Mouse (Mus musculus) limb, embryonic 12.5 days (tissue): ENCODE measurements around the gene Zbtb12. TPM values are rescaled to one million over a fixed set of nuclear protein-coding genes. Genes with fewer than 3 reads are reported as not detected.
A peak's percentile ranks its signal among the peaks of the same experiment; 100 is the strongest.

Source experiments
- ATAC-seq: fragments of 200-750 bp; cut with Nextera tagmentation; 2 replicates; pipeline ENCODE4 v1.8.0; 2017; ENCODE audit warnings: low read depth, moderate TSS enrichment; ENCODE audit not compliant: insufficient number of reproducible peaks, insufficient read depth, low FRiP score, low TSS enrichment
- H3K27ac ChIP-seq: fragments of 300-500 bp; sonication (generic); 2 replicates; pipeline ENCODE4 v1.5.1; 2016; ENCODE audit warnings: mild to moderate bottlenecking, moderate library complexity
- H3K27me3 ChIP-seq: fragments of 300-500 bp; sonication (generic); 2 replicates; pipeline ENCODE4 v1.6.1; 2016; ENCODE audit warnings: mild to moderate bottlenecking, moderate library complexity
- H3K36me3 ChIP-seq: fragments of 300-500 bp; sonication (generic); 2 replicates; pipeline ENCODE4 v1.6.1; 2016; ENCODE audit warnings: mild to moderate bottlenecking, moderate library complexity
- H3K4me1 ChIP-seq: fragments of 300-500 bp; sonication (generic); replicated peaks from 2 replicates; pipeline ENCODE4 v1.6.1; 2016
- H3K4me2 ChIP-seq: fragments of 300-500 bp; sonication (generic); 2 replicates; pipeline ENCODE4 v1.6.1; 2016; ENCODE audit warnings: mild to moderate bottlenecking, moderate library complexity
- H3K4me3 ChIP-seq: fragments of 300-500 bp; sonication (generic); replicated peaks from 2 replicates; pipeline ENCODE4 v1.5.1; 2016; ENCODE audit warnings: mild to moderate bottlenecking
- H3K9ac ChIP-seq: fragments of 300-500 bp; sonication (generic); replicated peaks from 2 replicates; pipeline ENCODE4 v1.6.1; 2016; ENCODE audit warnings: mild to moderate bottlenecking, moderate library complexity
- H3K9me3 ChIP-seq: fragments of 300-500 bp; sonication (generic); 2 replicates; pipeline ENCODE4 v1.6.1; 2016; ENCODE audit warnings: mild to moderate bottlenecking, moderate library complexity
- WGBS: fragments of 180-500 bp; shearing (Covaris S2); methylation state at CpG from one replicate; pipeline ENCODE4 v1.1.7; 2016; 5-methylcytosine and 5-hydroxymethylcytosine counted together
- polyA plus RNA-seq: library from polyadenylated mRNA; unstranded; fragments of >200 nt; fragmentation: Nextera tagmentation; extraction: Ambion mirVana; gene quantifications from 2 replicates; pipeline ENCODE4 v1.2.1, GENCODE M21; 2016

The Zbtb12 gene
- polyA plus RNA-seq, 1 experiment from 2014 or later: 9.3 TPM

DNA sequence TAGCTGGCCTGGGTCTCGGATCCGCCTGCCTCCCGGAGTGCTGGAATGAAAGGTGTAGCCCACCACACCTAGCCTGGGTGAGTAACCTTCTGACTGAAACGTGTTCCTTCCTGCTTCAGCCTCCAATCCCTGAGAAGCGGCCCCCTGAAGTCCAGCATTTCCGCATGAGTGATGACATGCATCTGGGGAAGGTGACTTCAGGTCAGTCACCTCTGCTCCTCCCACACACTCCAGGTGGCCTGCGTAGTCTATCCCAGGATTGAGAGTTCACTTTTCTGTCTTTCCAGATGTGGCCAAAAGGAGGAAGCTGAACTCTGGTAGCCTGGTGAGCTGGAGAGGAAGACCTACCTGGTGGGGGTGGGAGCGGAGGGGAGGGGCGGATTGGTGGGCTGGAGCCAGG lies 23.6 kb downstream of the Zbtb12 start:
- ATAC-seq: no peak
- H3K27me3 ChIP-seq: no peaks in the 10 kb centered on the region
- no peak overlapping the region for H3K9ac ChIP-seq
- peaks cover 14% of the 10 kb centered on the region for H3K4me1 ChIP-seq
- H3K27ac ChIP-seq: no peak overlapping the region
- no peak overlapping the region for H3K4me3 ChIP-seq
- H3K9me3 ChIP-seq: no peaks in the 10 kb centered on the region
- WGBS: 91% methylated on average over 9 of the region's 9 CpGs
- no peak overlapping the region for H3K4me2 ChIP-seq
- peaks cover 66% of the 10 kb centered on the region for H3K36me3 ChIP-seq

DNA sequence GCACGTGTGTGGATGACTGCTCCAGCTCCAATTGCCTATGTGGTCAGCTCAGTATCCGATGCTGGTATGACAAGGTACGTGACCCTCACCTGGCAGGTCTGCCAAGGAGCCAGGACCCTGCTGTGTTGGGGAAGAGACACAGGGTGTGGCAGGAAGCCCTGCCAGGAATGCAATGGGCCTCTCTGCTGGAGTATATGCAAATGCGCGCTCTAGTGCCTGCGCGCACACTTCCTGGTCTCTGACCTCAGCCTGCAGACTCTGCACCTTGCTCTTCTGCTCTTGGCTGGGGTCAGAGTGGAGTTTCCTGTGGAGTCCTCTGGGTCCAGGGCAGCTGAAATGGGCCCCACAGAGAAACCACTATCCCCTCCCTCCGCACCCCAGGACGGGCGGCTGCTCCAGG lies 31.7 kb downstream of the Zbtb12 start:
- Histone ChIP-seq H3K27me3 (no peaks in the 10 kb centered on the region), H3K4me2 (no peak overlapping the region), H3K9me3 (no peaks in the 10 kb centered on the region), H3K4me3 (no peak overlapping the region), H3K27ac (no peak overlapping the region), H3K4me1 (peaks cover 9% of the 10 kb centered on the region; the same call in 1 of the 2 replicates), H3K36me3 (peaks cover 81% of the 10 kb centered on the region), H3K9ac (no peak overlapping the region)
- WGBS: 86% methylated on average over 10 of the region's 10 CpGs
- ATAC-seq: no peak

DNA sequence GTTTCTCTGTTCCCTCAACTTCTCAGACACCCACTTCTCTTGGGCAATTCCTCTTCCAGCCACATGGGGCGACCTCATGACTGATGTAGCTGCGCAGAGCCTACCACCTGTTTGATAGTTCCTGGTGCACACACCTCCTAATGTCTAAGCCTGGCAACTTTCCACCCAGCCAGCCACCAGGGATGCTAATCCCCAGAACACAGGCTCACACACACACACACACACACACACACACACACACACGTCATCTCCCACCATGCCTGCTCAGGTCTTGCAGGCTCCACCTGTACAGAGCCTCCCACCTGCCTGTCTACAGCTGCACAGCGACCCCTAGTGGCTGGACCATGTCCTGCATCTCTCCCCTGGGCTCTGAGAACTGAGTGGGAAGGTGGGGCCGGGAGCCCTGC lies 32.7 kb downstream of the Zbtb12 start:
- H3K27ac ChIP-seq: no peak overlapping the region
- peaks cover 71% of the 10 kb centered on the region for H3K36me3 ChIP-seq
- no peak overlapping the region for H3K4me2 ChIP-seq
- H3K4me3 ChIP-seq: no peak overlapping the region
- 49% methylated on average over 5 of the region's 5 CpGs for WGBS
- H3K9me3 ChIP-seq: no peaks in the 10 kb centered on the region
- no peaks in the 10 kb centered on the region for H3K27me3 ChIP-seq
- peak; percentile 31; the same call in 1 of the 2 replicates for ATAC-seq
- H3K9ac ChIP-seq: no peak overlapping the region
- H3K4me1 ChIP-seq: peaks cover 9% of the 10 kb centered on the region; the same call in 1 of the 2 replicates

DNA sequence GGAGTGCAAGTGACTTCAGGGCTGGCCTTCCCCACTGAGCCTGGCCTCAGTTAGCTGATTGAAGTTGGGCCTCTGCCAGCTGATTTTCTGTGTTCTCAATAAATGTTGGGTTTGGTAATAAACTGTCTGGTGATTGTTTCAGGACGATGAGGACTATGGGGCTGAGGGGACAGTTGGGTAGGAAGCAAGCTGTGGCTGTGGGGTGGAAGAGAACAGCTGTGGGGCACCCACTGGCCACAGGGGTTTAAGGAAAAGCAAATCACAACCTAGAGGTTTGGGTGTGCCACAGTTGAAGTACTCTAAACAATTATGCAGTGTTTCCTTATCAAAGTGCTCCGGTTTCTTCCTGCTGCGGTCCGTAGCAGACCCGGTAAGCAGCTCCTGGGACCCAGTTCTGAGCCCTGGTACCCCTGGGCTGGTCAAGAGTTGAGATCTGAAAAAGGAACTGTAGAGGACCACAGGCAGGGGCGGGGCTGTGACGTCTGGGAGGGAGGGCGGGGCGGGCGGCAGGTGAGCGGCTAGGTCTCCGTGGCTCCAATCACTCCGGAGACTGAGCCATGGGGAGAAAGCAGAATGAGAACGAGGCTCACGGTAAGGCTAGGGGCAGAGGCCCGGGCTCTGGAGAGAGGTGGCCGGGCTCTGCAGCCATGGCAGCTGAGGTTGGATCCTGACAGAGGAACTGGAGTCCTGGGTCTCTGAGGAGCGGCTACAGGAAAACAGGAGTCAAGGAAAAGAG lies 34.8 kb downstream of the Zbtb12 start, which contains the start of gene Slc44a4:
Slc44a4 (plus strand) TSS at position 537 of the 736 bp plus-strand sequence.
- WGBS: 37% methylated on average over 18 of the region's 18 CpGs
- H3K4me1 ChIP-seq: peaks cover 9% of the 10 kb centered on the region; the same call in 1 of the 2 replicates
- no peak within 1 kb of the TSS for H3K4me3 ChIP-seq
- H3K27me3 ChIP-seq: no peaks in the 10 kb centered on the region
- H3K9me3 ChIP-seq: no peaks in the 10 kb centered on the region
- peaks cover 50% of the 10 kb centered on the region for H3K36me3 ChIP-seq
- H3K4me2 ChIP-seq: 0 out of 2 replicates have a peak within 1 kb of the TSS, but pooled peaks have one; percentile 17
- H3K27ac ChIP-seq: no peak within 1 kb of the TSS; the same call in 1 of the 2 replicates
- ATAC-seq: no peak
- H3K9ac ChIP-seq: peak within 1 kb of the TSS; percentile 27; the same call in 1 of the 2 replicates

DNA sequence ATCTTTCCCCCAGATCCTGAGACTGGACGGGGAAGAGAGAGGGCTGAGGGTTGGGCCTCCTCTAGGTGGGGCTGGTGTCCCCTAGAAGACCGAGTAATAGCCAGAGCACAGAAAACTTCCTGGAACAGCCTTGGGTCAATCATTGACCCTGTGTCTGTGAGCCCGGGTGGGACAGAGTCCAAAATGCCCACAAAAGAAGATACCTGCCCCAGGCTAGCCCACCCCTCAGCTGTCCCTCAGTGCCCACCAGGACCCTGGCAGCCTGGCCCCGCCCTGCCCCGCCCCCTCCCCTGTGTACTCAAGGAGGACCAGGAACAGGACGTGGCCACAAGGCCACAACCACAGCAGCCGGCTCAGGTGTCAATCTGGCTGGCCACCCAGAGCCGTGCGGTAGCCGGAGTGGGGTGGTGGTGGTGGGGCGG lies 36.1 kb downstream of the Zbtb12 start:
- H3K27ac ChIP-seq: peak overlapping the region; percentile 45; the same call in 1 of the 2 replicates
- H3K27me3 ChIP-seq: no peaks in the 10 kb centered on the region
- H3K9me3 ChIP-seq: no peaks in the 10 kb centered on the region
- 14% methylated on average over 11 of the region's 11 CpGs for WGBS
- peaks cover 37% of the 10 kb centered on the region for H3K36me3 ChIP-seq
- no peak overlapping the region for H3K4me3 ChIP-seq
- peaks cover 9% of the 10 kb centered on the region; the same call in 1 of the 2 replicates for H3K4me1 ChIP-seq
- 0 out of 2 replicates have a peak, but pooled peaks have one; percentile 11 for ATAC-seq
- 0 out of 2 replicates have a peak overlapping the region, but pooled peaks have one; percentile 17 for H3K4me2 ChIP-seq
- H3K9ac ChIP-seq: no peak overlapping the region; the same call in 1 of the 2 replicates

DNA sequence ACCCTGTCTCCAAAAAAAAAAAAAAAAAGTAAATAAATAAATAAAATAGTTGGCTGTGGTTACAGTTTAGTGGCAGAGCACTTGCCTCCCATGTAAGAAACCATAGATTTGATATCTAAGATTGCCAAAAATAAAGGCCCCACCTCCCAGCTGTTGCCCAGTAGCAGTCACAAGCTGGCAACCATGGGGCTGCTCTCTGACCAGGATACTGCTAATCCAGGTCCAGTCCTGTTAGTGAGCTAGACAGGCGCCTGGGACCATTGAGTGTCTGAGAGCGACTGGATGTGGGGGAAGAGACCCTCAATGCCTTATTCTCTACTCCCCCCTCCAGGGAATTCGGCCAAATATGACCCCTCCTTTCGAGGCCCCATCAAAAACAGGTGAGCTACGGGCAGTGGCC lies 37.0 kb downstream of the Zbtb12 start:
- Histone ChIP-seq H3K4me1 (peaks cover 9% of the 10 kb centered on the region; the same call in 1 of the 2 replicates), H3K36me3 (peaks cover 28% of the 10 kb centered on the region), H3K9me3 (no peaks in the 10 kb centered on the region), H3K4me3 (no peak overlapping the region), H3K4me2 (no peak overlapping the region), H3K9ac (no peak overlapping the region), H3K27me3 (no peaks in the 10 kb centered on the region), H3K27ac (no peak overlapping the region)
- no peak for ATAC-seq
- 82% methylated on average over 5 of the region's 5 CpGs for WGBS

DNA sequence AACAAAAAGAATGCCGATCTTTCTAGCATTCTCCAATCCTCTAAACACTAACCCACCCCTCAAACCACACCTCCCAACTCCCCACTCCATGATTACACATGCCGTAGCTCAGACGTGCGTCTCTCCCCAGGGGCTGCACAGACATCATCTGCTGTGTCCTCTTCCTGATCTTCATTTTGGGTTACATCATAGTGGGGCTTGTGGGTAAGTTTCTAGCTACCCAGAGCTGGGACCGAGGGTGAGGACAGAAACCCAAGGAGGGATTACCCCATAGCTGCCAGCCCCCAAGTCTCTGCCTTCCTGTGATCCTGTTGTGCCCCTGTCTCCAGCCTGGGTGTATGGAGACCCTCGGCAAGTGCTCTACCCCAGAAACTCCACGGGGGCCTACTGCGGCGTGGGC lies 37.9 kb downstream of the Zbtb12 start:
- H3K27me3 ChIP-seq: no peaks in the 10 kb centered on the region
- ATAC-seq: no peak
- 80% methylated on average over 9 of the region's 9 CpGs for WGBS
- peaks cover 9% of the 10 kb centered on the region; the same call in 1 of the 2 replicates for H3K4me1 ChIP-seq
- no peak overlapping the region for H3K4me2 ChIP-seq
- no peak overlapping the region for H3K4me3 ChIP-seq
- H3K9me3 ChIP-seq: no peaks in the 10 kb centered on the region
- H3K9ac ChIP-seq: no peak overlapping the region
- peaks cover 19% of the 10 kb centered on the region for H3K36me3 ChIP-seq
- H3K27ac ChIP-seq: no peak overlapping the region

DNA sequence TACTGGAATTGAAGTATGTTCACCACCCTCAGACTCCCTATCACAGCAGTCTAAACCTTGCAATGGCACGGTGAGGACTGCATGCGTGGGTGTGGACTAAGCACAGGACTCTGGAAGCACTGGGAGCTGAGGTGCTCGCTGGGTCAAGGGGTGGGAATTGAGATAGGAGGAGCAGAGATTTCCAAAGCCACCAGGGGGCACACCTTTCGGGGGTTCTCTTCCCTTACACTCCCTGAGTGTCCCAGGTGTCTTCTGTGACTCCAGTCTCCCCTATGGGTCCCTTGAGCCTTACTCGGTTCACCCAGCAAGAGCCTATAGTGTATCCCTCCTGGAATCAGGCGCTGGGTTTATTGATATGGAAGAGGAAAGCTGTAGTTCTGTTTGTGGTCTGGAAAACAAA lies 43.7 kb downstream of the Zbtb12 start:
- Histone ChIP-seq H3K4me2 (no peak overlapping the region), H3K9me3 (no peaks in the 10 kb centered on the region), H3K9ac (no peak overlapping the region), H3K36me3 (no peaks in the 10 kb centered on the region), H3K4me1 (no peaks in the 10 kb centered on the region), H3K27ac (no peak overlapping the region), H3K4me3 (no peak overlapping the region), H3K27me3 (no peaks in the 10 kb centered on the region)
- no peak for ATAC-seq
- 55% methylated on average over 6 of the region's 6 CpGs for WGBS

DNA sequence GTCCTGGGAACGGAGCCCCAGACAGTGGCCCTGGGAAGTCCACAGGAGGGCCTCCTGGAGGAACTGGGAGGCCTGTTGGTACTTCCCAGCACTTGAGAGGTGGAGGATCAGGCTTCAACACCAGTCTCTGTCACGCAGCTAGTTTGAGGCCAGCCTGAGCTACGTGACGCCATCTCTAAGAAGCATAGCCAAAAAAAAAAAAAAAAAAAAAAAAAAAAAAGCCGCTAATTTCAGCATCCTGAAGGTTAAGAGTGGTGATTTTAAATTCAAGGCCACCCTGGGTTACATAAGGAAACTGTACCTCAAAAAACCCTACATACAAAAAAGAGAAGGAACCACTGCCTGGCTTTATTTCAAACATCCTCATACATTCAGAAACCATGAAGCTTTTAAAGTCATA lies 45.0 kb downstream of the Zbtb12 start:
- WGBS: 74% methylated on average over 5 of the region's 5 CpGs
- no peaks in the 10 kb centered on the region for H3K36me3 ChIP-seq

DNA sequence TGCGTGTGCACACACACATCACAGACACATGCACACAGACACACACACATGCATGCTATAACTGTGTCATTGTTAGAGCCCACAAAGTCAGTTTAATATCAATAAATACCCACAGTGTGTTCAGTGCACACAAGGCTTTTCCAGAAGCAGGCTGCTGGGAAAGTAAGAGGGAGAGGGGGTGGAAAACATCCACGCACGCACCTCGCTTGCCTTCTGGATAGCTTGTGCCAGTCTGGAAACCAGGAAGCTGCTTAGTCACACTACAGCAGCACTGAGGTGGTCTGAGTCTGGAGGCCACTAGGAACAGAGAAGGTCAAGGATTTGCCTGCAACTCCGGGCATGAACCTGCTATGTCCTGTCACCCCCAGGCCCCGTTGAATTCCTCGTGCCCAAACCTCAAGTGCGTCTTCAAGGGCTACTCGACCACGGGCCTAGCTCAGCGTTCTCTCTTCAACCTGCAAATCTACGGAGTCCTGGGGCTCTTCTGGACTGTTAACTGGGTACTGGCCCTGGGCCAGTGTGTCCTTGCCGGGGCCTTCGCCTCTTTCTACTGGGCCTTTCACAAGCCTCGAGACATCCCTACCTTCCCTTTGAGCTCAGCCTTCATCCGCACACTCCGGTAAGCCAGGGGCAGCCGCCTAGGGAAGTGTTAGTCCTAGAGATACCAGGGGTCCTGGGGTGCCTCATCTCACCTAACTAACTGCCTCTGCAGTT lies 48.2 kb downstream of the Zbtb12 start:
- H3K36me3 ChIP-seq: no peaks in the 10 kb centered on the region
- 88% methylated on average over 18 of the region's 18 CpGs for WGBS
- no peaks in the 10 kb centered on the region for H3K27me3 ChIP-seq
- no peaks in the 10 kb centered on the region for H3K9me3 ChIP-seq
- ATAC-seq: no peak
- no peak overlapping the region for H3K4me2 ChIP-seq
- no peak overlapping the region for H3K9ac ChIP-seq
- peaks cover 8% of the 10 kb centered on the region for H3K4me1 ChIP-seq
- no peak overlapping the region for H3K27ac ChIP-seq
- H3K4me3 ChIP-seq: no peak overlapping the region

More for the DNA sequence above, 45.0 kb downstream of the Zbtb12 start:
- H3K4me3 ChIP-seq: no peak overlapping the region
- no peak overlapping the region for H3K9ac ChIP-seq
- H3K9me3 ChIP-seq: no peaks in the 10 kb centered on the region
- no peak overlapping the region for H3K4me2 ChIP-seq
- H3K27me3 ChIP-seq: no peaks in the 10 kb centered on the region
- no peak for ATAC-seq
- no peaks in the 10 kb centered on the region for H3K4me1 ChIP-seq
- H3K27ac ChIP-seq: no peak overlapping the region

DNA sequence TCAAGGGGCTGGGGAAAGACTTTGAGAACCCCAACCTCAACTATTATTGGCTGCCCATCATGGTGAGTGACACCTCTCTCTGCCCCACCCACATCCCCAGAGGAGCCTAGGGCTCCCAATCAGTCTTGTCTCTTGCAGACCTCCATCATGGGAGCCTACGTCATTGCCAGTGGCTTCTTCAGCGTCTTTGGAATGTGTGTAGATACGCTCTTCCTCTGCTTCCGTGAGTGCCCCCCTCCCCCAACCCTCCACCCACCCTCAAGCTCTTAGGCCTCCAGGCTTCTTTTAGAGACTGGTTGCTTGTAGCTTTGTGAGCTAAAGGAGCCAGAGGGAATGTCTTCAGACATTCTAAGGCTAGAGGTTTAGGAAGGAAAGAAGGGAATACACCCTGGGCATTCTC lies 49.6 kb downstream of the Zbtb12 start:
- no peak for ATAC-seq

More for the DNA sequence above, 49.6 kb downstream of the Zbtb12 start:
- H3K4me2 ChIP-seq: no peak overlapping the region
- H3K36me3 ChIP-seq: peaks cover 4% of the 10 kb centered on the region; the same call in 1 of the 2 replicates
- H3K4me3 ChIP-seq: no peak overlapping the region
- H3K27me3 ChIP-seq: no peaks in the 10 kb centered on the region
- no peaks in the 10 kb centered on the region for H3K9me3 ChIP-seq
- 68% methylated on average over 4 of the region's 4 CpGs for WGBS
- no peak overlapping the region for H3K9ac ChIP-seq
- H3K27ac ChIP-seq: no peak overlapping the region
- H3K4me1 ChIP-seq: peaks cover 8% of the 10 kb centered on the region
